8 mouse cellular contexts compared by ENCODE assay signal in the genomic region with DNA sequence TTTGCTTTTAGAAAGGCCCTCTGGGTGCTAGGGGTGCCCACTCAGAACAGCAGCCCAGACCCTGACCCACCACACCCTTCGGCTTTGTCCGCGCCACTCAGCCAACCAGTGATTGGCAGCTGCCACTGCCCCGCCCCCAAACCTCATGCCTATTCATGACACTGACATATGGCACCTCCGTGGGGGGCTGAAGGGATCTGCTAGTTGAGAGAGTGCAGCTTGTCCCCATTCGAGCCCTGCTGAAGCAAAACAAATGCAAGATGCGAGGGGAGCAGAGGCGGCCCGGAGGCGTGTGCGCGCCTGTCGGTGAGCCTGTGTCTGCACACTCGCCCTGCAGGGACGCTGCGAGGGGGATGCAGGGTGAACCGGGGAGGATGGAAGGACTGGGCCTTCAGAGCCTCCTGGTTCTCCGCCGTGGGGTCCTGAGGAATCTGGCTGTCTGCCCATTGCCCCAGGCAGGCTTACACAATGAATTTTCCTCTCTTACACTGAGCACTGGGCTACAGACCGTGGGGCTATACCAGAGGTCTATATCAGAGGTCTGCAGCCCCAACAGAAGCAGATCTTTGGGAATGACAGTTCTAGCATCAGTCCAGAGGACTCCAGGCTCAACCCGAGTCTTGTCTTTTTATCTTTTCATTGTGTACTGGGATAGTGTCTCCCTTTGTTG. TPM values are rescaled to one million over a fixed set of nuclear protein-coding genes. Genes with fewer than 3 reads are reported as not detected.
DNase-seq lines count a peak whose midpoint lies in the region; ATAC-seq and TF ChIP-seq lines count a peak whose summit lies in the region.

No protein-coding gene starts in this region.

- H3K4me3 ChIP-seq in heart, embryonic 14.5 days (ENCODE audit: control insufficient read depth in 1 of 2, insufficient read depth in 1 of 2, low read depth in 1 of 2, low read length in 2 of 2): peak overlapping the region in 1 of 2 experiments; percentile 20; a peak in 2 of 4 replicates
- H3K4me3 ChIP-seq in olfactory bulb, adult 2 months (ENCODE audit: insufficient read depth, low read depth, low read length): no peak overlapping the region
- H3K4me3 ChIP-seq in gastrocnemius, adult 2 months: no peak overlapping the region

- H3K4me2 ChIP-seq in heart, embryonic 14.5 days (ENCODE audit: low read length): peak overlapping the region; percentile 50

- no peaks in the 10 kb centered on the region for H3K36me3 ChIP-seq in heart, embryonic 14.5 days (ENCODE audit: control insufficient read depth, insufficient read depth, low read length)

- ATAC-seq in heart, embryonic 14.5 days (ENCODE audit: insufficient number of reproducible peaks, insufficient read depth, low FRiP score, low read depth): no peak

- TF ChIP-seq CTCF in olfactory bulb, adult 2 months (IDR thresholded peaks at IDR 0.05; ENCODE audit: insufficient read depth, low read depth, low read length): peak; percentile 27; the same call in 1 of the 2 replicates
- no peak for TF ChIP-seq CTCF in gastrocnemius, adult 2 months (IDR thresholded peaks at IDR 0.05)

- no peaks in the 10 kb centered on the region for H3K9me3 ChIP-seq in heart, embryonic 14.5 days (ENCODE audit: control insufficient read depth, low read length)

- intact Hi-C loops in left cerebral cortex, postnatal 36 days (cut with DNase I): loop anchor here (2.0 kb wide), 1 partner anchor 32 kb away; the partner anchor contains the start of gene Nptx1
- intact Hi-C loops in gastrocnemius, adult 2 months (cut with DNase I): no loop called here

- H3K27me3 ChIP-seq in heart, embryonic 14.5 days (ENCODE audit: control insufficient read depth, insufficient read depth, low read length): peaks cover 26% of the 10 kb centered on the region

- no peak overlapping the region for H3K27ac ChIP-seq in heart, embryonic 14.5 days (replicated peaks in 1 of 2; ENCODE audit: control insufficient read depth in 1 of 2, insufficient read depth in 1 of 2, low read depth in 2 of 2, low read length in 2 of 2)
- no peak overlapping the region for H3K27ac ChIP-seq in olfactory bulb, adult 2 months (ENCODE audit: insufficient read depth, low read depth, low read length)
- H3K27ac ChIP-seq in gastrocnemius, adult 2 months: no peak overlapping the region

- WGBS in heart, embryonic 14.5 days: 4% methylated on average over 21 of the region's 21 CpGs
- 8% methylated on average over 21 of the region's 21 CpGs for WGBS in olfactory bulb, adult 2 months

- H3K9ac ChIP-seq in heart, embryonic 14.5 days (ENCODE audit: low read length): no peak overlapping the region

- no peak for DNase-seq in heart, adult 11 months
- DNase-seq in cerebellum, adult 9-11 months: peak; percentile 98
- peak; percentile 38 to 62 for DNase-seq in frontal cortex, postnatal 10 days (ENCODE audit: low spot score in 2 of 2)
- peak; percentile 72 to 82 for DNase-seq in left cerebral cortex, postnatal 36 days (ENCODE audit: low spot score in 2 of 2)
- DNase-seq in gastrocnemius, adult 2 months: no peak
- DNase-seq in ovary, adult 18-20 months (ENCODE audit: low spot score): no peak

- no peak for TF ChIP-seq POLR2A in olfactory bulb, adult 2 months (IDR thresholded peaks at IDR 0.05; ENCODE audit: insufficient read depth, low read depth, low read length)

- H3K4me1 ChIP-seq in heart, embryonic 14.5 days (ENCODE audit: control insufficient read depth in 2 of 2, insufficient read depth in 2 of 2, low read length in 2 of 2): no peaks in the 10 kb centered on the region
- H3K4me1 ChIP-seq in olfactory bulb, adult 2 months (ENCODE audit: control insufficient read depth, insufficient read depth, low read length): peaks cover 45% of the 10 kb centered on the region

RNA-seq across cellular contexts. Expression of gene Endov, which starts 24.0 kb away (rescaled TPM):
- 9.0 and 9.1 TPM in 2 replicates for polyA plus RNA-seq in heart, embryonic 14.5 days (2014; fragmentation: Nextera tagmentation; extraction: Ambion mirVana)
- total RNA-seq in left cerebral cortex, postnatal 36 days (2021): 10 to 100 TPM; 30.6 to 31.0 TPM
- not detected in 2 replicates for polyA plus RNA-seq in olfactory bulb, adult 2 months (2012; ENCODE audit: insufficient read depth, insufficient read length, low replicate concordance, missing spikeins)
- total RNA-seq in gastrocnemius, adult 2 months (2021): 1 to 10 TPM; 4.3 to 4.5 TPM

RNA-seq across cellular contexts. Expression of gene Nptx1, which starts 32.5 kb away (rescaled TPM):
- 0.81 and 0.89 TPM in 2 replicates for polyA plus RNA-seq in heart, embryonic 14.5 days (2014; fragmentation: Nextera tagmentation; extraction: Ambion mirVana)
- 100 to 1,000 TPM; 240 to 248 TPM for total RNA-seq in left cerebral cortex, postnatal 36 days (2021)
- polyA plus RNA-seq in olfactory bulb, adult 2 months (2012; ENCODE audit: insufficient read depth, insufficient read length, low replicate concordance, missing spikeins): not detected in 2 replicates
- not detected for total RNA-seq in gastrocnemius, adult 2 months (2021)

Comparison
In these comparisons a context has a peak if more than half of its experiments do, and no peak if none do; other contexts are left out.
1. DNase-seq: peak in cerebellum, adult 9-11 months (single experiment), frontal cortex, postnatal 10 days (2 of 2) and left cerebral cortex, postnatal 36 days (2 of 2); none in heart, adult 11 months (single experiment), gastrocnemius, adult 2 months (single experiment) and ovary, adult 18-20 months (single experiment).
2. RNA of gene Endov, which starts 24.0 kb away (total RNA-seq): 30.6 to 31.0 TPM in left cerebral cortex, postnatal 36 days; 4.3 to 4.5 TPM in gastrocnemius, adult 2 months; every median in the first group is over 4 times any median in the second.
3. RNA of gene Nptx1, which starts 32.5 kb away (total RNA-seq): 240 to 248 TPM in left cerebral cortex, postnatal 36 days; not detected in gastrocnemius, adult 2 months; every median in the first group is over 100 times any median in the second.